Mouse (Mus musculus): ENCODE measurements around the gene Fgfr2.

Gene Fgfr2

DNA sequence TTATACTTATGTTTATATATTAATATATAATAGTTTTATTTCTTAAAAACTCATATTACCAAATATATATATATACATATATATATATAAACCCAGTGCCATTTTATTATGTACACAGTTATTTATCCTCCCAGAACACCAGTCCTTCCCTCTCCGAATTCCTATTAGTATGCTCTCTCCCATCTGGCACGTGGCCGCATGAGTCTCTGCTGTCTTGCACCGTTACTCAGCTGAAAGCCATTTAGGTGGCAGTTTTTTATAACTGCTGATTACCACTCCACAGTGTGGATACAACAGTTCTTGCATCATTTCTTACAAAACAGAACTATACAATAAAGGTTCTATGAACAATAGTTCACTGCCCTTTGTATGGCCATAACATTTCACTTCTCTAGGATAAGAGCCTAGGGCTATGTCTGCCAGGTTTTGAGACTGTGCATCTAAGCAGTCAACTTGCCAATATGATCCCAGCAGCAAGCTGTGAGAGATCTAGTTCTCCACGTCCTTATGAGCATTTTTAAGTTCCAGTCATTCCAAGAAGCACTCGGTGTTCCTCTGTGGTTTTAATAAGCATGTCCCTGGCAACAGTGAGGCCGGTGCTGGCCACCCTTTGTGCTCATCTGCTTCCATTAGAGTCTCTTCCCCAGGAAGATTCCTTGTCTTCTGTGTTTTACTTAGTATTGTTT lies 1777.2 kb downstream of the Fgfr2 start:
- DNase-seq: no peak

DNA sequence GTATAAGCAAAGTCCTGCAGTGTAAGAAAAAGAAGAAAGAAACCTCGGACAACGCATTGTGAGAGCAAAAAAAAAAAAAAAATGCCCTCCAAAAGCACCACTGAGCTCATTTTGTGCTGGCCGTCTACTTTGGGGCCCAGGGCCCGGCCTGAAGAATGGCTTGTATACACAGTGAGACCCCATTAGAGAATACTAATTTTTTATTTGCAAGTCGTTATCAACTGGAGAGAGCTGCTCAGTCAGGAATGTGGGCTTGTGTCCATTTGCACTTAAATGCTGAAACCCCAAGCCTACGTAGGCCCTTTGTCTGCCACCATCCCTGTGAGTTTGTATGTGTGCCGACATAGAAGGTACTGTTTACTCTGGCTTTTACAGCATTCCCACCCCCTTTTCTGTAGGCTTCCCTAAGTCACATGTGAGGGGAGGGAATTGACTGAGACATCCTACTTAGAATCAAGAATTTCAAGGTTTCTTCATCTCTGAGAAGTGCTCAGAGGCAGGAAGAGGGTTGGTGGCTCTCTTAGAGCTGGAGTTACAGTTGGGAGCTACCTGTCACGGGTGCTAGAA lies 1785.6 kb downstream of the Fgfr2 start:
- DNase-seq: no peak

DNA sequence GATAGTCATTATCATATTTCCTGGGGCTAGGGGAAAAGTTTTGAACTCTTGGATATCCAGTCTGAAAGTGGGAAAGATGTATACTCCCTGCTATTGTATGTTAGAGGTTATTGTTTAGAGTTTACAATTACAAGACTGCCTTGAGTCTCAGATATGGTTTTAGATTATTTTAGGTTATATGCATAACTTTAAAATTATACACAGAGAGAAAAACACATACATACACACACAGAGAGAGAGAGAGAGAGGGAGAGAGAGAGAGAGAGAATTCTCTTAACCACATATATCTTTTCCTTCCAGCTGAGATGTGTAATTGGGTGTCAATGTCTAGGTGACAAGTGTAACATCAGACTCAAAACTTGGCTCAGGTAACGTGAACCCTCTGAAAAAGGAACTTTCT lies 1789.6 kb downstream of the Fgfr2 start, which contains the start of gene Fam24a:
Fam24a (plus strand) TSS at position 301 of the 400 bp plus-strand sequence.
- no peak for DNase-seq

DNA sequence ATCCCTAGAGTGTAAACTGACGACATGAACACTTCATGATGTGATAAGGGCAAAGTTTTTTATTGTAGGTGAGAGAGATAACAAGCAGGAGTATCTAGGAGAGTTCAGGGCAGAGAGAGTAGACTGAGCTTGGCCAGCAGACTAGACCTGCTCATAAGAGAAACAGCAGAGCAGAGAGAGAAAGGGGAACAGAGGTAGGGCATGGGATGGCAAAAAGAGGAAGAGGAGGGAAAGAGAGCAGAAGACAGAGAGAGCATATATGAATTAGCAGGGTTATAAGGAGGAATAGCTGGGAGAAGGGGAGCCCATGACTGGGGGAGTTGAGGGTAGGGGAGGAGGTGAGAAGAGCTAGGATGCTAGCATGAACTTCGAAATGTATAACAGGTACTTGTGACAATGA lies 1791.5 kb downstream of the Fgfr2 start:
- no peak for DNase-seq

DNA sequence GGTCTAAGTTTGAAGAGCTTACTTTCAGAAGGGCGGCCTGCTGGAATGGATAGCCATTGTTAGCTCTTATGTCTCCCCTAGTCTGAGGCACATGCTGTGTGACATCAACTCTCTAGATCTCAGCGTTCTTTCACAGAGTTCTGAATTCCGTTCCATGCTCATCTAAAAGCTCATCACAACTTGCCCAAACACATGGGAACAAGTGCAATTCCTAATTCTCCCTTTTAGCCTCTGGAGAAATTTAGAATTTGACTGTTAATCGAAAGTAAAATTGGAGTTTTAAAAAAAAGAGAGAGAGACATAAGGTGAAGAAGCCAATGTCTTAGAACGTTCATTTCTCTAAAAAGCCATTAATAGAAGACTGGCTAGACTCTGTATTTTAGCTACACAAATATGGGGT lies 1793.7 kb downstream of the Fgfr2 start, which contains the start of gene Fam24b:
Fam24b (minus strand) TSS at position 101 of the 400 bp plus-strand sequence.
- DNase-seq: no peak

DNA sequence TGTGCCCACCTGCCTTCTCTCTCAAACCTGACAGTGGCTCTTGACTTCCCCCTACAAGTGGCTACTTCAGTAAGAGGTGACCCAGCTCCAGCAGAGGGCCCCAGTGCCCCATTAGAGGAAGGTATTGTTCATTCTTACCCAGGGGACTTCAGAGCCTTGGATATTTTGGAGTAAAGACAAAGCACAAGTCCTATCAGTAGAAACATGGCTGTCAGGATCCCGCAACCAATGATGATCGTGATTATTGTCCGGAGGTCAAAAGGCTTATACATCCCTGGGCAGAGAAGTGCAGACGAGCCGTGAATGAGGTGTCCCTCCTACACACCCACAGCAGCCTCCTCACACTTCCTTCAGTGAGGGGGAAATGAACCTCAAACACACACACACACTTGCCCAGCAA lies 1796.1 kb downstream of the Fgfr2 start:
- DNase-seq: no peak

DNA sequence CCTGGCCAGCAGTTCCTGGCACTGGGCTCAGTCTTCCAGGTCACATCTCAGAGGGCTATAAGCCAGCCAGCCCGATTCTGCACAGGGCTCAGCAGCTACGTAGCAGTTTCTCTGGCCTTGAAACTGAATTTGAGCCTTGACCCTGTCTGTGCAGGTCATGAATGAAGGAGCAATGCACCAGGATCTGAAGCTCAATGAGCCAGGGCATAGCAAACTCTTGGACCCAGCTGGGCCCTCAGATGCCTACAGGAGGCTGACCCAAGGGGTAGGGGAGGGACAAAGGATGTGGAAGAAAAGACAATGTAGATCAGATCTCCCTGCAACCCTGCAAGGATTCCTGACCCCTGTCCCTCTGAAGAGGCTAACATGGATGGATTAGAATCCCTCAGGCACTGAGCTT lies 1801.0 kb downstream of the Fgfr2 start, which contains the start of gene Cuzd1:
Cuzd1 (minus strand) TSS at position 101 of the 400 bp plus-strand sequence.
- no peak for DNase-seq

DNA sequence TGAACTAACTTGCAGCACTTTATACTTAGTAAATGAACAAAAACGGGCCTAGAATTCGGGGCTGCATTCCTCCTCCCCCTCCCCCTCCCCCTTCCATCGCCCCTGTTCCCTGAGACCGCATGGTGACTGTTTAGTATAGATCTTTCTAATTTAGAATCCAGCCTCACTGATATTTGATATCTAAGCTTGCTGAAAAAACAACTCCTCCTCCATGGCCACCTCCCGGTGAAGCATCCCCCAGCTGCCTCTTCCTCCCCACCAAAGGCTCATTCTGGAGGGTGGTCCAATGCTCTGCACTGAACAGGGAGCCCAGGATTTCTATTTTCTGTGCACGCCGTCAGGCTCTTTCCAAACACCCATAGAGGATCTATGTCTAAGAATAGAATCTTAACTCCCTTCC lies 1804.8 kb downstream of the Fgfr2 start:
- no peak for DNase-seq

DNA sequence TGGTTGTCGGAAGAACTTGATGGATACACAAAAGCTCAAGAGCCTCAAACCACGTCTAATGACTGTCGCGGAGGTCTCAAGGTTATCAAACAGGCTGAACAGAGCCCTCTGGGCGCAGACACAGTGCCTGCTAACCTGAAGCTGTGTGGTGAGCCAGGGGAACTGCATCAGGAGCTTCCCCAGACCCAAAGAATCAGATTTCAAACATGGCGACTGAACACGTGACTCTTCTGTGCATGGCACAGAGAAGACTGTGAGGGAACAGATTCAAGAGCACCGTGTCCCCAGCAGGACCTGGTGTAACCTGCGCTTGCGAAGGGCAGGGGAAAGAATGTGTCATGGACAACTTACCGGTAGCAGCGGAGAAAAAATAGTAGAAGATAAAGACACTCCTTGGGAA lies 1805.6 kb downstream of the Fgfr2 start:
- DNase-seq: no peak

DNA sequence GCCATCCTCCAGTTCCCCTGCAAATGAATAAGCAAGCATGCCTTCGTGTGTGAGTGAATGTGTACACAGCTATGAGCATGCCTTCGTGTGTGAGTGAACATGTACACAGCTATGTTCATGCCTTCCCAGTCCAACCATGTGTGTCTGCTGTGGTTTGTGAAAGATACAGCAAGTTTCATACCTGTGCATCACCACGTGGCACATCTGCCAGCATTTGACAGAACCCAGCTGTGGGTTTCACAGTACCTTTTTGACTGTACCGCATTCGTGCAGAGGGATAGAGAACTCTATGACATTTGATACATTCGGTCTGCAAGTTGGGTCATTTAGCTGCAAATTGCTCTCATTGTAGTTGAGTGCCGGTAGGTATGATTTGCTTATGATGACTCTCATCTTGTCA lies 1808.7 kb downstream of the Fgfr2 start:
- DNase-seq: no peak

DNA sequence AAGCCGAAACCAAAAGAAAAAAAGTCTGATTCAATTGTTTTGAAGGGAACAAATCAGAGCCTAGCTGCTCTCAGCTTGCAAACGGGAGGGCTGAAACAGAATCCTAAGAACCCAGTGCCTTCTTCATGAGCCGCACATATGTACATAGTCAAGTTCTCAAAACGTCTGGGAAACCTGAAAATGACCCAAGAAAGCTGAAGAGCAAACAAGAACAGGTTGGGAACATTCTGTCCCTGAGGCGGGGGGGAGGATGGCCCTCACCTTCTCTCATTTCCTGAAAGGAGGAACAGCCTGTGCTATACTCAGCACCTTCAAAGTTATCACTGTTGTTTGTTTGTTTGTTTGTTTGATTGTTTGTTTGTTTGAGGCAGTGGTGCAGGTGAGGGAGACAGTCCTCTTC lies 1816.4 kb downstream of the Fgfr2 start:
- DNase-seq: no peak

DNA sequence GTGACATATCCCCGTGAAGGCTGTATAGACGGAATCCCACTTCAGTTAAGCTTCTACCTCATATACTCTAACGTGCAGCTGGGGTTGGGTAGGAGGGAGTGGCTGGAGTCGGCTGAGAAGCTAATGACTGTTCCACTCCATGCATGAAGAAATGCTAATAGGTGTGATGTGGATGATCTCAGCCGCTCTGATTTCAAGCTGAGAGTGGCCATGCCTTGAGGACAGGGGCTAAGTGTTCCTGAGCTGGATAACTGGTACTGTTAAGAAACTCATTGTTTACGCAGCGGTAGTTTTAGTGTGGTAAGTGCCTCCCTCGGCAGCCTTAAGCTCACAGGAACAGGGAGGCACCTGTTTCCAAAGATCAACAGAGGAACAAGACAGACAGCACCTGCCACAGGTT lies 1819.8 kb downstream of the Fgfr2 start:
- DNase-seq: peak; percentile 4

DNA sequence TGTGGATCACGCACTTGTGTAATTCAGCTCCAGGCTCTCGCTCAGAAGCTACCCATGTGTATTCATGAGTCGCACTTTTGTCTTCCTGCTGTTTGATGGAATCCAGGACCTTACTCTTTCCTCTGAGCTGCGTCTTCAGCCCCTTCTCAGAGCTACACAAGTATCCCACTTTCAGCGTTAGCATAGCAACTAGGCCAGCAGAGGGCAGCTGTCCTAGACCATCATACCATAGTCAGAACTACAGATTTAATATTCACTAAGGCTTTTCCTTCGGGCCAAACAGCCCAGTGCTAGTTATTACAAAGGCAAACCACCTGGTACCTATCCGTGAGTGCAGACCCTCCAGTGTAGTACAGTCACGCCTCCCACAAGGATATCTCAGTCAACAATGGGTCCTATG lies 1826.0 kb downstream of the Fgfr2 start:
- DNase-seq: peak; percentile 13

DNA sequence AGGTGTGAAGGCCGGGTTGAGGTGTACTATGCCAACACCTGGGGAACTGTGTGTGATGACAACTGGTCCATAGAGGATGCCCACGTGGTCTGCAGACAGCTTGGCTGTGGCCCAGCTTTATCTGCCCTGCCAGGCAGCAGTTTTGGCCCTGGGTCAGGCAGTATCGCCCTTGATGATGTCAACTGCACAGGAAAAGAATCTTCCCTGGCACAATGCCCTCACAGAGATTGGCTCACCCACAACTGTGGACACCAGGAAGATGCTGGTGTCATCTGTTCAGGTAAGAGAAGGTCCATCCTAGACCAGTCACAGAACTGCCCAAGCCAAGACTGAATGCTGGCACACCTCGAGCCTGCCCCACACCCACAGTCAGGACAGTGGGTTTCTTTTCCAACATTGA lies 1857.3 kb downstream of the Fgfr2 start:
- no peak for DNase-seq

DNA sequence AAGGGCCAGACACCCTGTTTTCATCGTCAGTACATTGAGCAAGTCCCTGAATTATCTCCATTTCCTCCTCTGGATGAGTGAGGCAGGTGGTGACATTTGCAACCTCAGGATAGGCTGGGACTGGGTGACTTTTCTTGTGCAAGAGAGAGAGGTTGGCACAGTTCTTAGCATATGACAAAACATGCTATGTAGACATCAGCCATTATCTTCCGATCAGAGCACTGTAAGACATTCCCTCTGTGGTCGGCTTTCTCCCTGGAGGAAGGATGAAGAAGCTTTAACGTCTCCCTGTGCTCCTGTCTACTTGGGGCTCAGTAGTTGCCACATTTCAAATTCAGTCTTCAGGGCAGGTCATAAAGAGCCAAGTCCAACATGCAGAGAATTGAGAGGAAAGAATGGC lies 1858.9 kb downstream of the Fgfr2 start:
- DNase-seq: no peak

DNA sequence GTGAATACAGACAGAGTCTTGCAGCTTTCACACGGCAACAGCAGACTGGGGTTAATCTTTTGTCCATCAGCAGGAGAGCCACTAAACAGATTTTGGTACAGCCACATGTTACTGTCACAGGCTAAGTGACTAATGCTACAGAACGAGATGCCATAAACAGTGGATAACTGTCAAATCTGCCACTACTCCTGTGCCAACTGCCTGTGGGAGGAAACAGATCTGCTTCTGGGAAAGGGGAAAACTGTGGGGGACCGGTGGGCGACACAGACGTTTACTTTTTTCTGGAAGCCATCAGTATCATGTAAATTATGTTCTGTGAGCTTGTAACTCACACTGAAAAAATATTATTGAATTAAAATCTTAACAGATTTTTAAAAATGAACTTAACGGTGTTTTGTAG lies 1862.2 kb downstream of the Fgfr2 start:
- DNase-seq: no peak

DNA sequence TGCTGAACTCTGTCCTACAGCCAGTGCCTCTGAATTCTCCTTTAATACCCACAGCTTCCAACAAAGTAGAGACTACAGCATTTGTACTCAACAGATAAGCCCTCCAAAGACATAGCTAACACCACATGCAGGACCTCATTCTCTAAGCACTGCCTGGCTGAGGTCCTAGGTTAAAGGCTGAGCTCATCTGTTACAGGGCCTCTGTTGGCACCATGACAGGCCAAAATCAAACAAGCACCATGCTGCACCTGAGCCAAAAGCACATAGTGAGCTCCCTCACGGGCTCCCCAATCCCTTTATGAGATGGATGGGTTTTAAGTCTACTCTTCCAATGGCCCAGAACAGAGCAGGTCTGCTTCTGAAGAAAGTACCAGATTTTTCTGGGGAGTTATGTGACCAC lies 1865.8 kb downstream of the Fgfr2 start:
- no peak for DNase-seq

DNA sequence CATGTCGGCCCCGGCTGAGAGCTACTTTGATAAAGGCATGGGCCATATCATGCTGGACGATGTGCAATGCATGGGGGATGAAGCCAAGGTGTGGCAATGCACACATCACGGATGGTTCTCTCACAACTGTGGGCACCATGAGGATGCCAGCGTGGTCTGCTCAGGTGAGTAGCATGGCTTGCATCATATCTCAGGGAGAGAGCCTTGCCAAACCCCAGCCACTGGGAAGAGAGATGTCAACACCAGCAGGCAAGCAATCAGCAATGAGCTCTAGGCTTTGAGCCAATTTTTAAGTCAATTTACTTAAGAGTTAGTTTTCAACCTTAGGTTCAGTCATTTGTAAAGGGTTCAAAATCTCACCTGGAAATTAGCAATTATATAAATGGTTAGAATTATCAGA lies 1866.3 kb downstream of the Fgfr2 start:
- no peak for DNase-seq

DNA sequence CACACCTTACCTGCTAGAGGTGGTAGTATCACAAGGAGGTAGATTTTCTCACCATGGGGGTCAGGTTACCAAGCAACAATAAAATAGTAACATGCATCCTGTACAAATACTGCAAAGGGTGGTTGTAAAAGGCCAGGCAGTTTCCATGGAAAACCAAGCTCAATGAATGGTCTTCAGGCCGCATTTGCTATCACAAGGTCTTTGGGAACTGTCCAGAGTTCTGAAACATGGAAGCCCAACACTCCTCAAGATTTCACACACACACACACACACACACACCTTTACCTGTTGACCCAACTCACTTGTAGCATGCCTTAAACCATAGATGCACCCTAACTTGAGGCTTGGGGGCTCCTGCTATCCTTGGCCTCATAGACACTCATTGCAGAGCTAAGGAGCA lies 1878.2 kb downstream of the Fgfr2 start:
- DNase-seq: no peak

DNA sequence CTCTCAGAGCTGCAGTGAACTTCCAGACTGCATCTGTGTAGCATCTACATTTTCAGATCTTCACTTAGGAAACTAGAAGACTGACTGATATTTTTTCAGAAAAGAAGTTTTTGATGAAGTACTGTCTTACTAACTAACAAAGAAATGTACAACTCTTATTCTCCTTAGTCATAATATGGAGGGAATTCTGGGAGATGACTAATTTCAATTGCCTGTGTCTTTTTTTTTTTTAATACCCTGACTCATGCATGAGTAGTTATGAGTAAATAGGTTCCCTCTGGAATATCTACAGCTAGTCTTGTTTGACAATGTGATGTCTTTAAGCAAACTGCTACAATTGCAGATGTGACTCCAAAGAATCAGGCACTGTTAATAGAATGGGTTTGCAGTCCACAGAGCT lies 1887.1 kb downstream of the Fgfr2 start:
- no peak for DNase-seq

DNA sequence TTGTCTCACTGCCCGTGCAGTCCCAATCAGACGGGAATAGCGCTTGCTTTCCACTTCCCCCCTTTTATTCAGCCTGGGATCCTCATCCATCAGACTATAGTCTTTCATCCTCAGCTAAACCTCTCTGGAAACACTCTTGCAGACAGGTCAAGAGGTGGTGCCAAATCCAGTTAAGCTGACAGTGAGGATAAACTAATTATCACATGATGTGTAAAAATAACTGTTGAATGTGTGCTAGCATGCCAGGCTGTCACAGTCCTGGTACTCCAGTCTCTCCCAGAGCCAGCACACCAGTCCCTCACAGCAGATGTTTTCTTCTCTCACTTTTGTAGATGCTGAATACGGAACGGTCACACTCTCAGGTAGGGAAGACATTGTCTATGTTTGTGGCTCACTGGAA lies 1900.1 kb downstream of the Fgfr2 start:
- DNase-seq: no peak

DNA sequence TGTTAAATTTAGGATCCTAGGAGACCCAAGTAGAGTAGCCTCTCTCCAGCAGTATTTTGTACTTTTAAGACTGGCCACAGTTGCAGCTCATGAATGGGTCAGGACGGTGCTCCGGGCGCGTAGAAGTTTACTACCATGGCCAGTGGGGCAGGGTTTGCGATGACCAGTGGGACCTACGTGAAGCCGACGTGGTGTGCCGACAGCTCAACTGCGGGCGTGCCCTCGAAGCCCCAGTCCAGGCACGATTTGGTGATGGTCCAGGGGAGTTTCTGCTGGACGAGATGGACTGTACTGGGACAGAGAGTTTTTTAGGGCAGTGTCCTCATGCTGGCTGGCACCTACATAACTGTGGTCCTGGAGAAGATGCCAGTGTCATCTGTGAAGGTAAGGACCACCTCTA lies 1935.2 kb downstream of the Fgfr2 start:
- no peak for DNase-seq

DNA sequence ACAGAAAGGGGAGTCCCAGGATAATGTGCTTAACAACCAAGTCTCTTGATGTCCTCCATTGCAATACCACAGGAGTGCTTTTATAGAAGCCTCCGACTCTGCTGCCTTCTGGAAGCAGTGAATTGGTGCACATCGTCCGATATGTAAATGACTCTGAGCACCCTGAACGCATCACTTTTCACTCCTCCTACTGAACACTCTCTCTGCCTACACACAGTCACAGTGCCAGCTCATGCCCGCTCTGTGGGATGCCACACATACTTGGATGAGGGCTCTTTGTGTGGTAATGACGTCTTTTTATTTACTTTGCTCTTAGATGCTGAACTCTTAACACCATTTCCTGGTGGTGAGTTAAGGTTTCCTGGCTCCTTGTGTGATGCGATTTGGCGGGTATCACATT lies 1936.1 kb downstream of the Fgfr2 start:
- DNase-seq: peak; percentile 18

DNA sequence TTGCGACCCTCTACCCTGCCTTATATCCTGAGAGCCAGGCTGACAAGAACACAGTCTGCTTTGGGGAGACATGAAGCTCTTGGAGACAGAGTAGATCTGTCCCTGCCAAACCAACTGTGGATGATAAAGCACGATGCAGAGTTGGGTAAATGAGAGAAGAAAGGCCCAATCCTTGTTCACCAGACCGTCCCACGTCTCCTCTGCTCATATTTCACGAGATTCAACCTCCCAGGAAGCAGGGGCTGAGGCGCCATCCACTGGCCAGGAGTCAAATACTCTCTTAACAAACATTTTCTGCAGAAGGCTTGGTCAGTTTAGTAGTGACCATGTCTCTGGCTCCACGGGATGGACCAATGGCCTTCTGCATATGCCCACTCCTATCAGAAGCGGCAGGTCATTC lies 1938.8 kb downstream of the Fgfr2 start:
- no peak for DNase-seq

DNA sequence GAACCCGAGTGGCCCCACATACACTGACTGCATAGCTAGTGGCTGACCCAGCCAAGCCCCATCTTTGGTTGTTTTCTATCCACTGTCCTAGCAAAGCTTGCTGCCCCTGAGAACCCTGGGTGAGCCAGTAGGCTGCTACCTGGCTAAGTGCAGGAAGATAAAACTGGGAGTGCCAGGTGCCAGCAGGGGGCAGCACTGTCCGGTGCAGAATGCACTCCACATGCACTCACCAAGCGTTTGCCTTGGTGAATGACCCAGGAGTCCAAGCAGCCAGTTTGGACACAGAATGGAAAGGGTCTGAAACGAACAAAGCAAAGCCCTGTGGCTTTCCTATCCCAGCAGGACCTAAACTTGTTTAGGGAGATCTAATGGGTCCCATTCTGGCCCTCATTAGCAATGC lies 1940.5 kb downstream of the Fgfr2 start:
- peak; percentile 44 for DNase-seq

Data from lung, postnatal 10 days (tissue).